Mouse (Mus musculus) hindbrain, embryonic 15.5 days (tissue): Measurements from ENCODE around the gene Garem2. TPM values are rescaled to one million over a fixed set of nuclear protein-coding genes. Genes with fewer than 3 reads are reported as not detected.

Experiments
- ATAC-seq: fragments of 200-750 bp; cut with Nextera tagmentation; 2 replicates; pipeline ENCODE4 v1.8.0; 2017; ENCODE audit warnings: low read depth, moderate number of reproducible peaks, moderate TSS enrichment; ENCODE audit not compliant: low FRiP score
- H3K27ac ChIP-seq: fragments of 300-500 bp; sonication (generic); replicated peaks from 2 replicates; pipeline ENCODE4 v1.5.1; 2015; ENCODE audit warnings: mild to moderate bottlenecking, inconsistent platforms
- H3K27me3 ChIP-seq: fragments of 300-500 bp; sonication (generic); 2 replicates; pipeline ENCODE4 v1.6.1; 2015; ENCODE audit warnings: control low read depth, inconsistent platforms
- H3K36me3 ChIP-seq: fragments of 300-500 bp; sonication (generic); 2 replicates; pipeline ENCODE4 v1.6.1; 2015; ENCODE audit warnings: control low read depth, inconsistent platforms
- H3K4me1 ChIP-seq: fragments of 300-500 bp; sonication (generic); replicated peaks from 2 replicates; pipeline ENCODE4 v1.6.1; 2015; ENCODE audit warnings: control low read depth, inconsistent platforms
- H3K4me2 ChIP-seq: fragments of 300-500 bp; sonication (generic); 2 replicates; pipeline ENCODE4 v1.6.1; 2015; ENCODE audit warnings: moderate library complexity, mild to moderate bottlenecking, inconsistent platforms
- H3K4me3 ChIP-seq: fragments of 300-500 bp; sonication (generic); 2 replicates; pipeline ENCODE4 v1.5.1; 2015; ENCODE audit warnings: mild to moderate bottlenecking, inconsistent platforms
- H3K9ac ChIP-seq: fragments of 300-500 bp; sonication (generic); 2 replicates; pipeline ENCODE4 v1.6.1; 2015; ENCODE audit warnings: inconsistent platforms
- H3K9me3 ChIP-seq: fragments of 300-500 bp; sonication (generic); 2 replicates; pipeline ENCODE4 v1.6.1; 2016; ENCODE audit warnings: control low read depth, inconsistent platforms
- WGBS: fragments of 180-500 bp; shearing (Covaris S2); methylation state at CpG from one replicate; pipeline ENCODE4 v1.1.7; 2015; 5-methylcytosine and 5-hydroxymethylcytosine counted together
- polyA plus RNA-seq: library from polyadenylated mRNA; unstranded; fragments of >200 nt; fragmentation: Nextera tagmentation; extraction: Ambion mirVana; gene quantifications from 2 replicates; pipeline ENCODE4 v1.2.1, GENCODE M21; 2015

Gene Garem2
- polyA plus RNA-seq, 1 experiment from 2014 or later, result 13.7 TPM

DNA sequence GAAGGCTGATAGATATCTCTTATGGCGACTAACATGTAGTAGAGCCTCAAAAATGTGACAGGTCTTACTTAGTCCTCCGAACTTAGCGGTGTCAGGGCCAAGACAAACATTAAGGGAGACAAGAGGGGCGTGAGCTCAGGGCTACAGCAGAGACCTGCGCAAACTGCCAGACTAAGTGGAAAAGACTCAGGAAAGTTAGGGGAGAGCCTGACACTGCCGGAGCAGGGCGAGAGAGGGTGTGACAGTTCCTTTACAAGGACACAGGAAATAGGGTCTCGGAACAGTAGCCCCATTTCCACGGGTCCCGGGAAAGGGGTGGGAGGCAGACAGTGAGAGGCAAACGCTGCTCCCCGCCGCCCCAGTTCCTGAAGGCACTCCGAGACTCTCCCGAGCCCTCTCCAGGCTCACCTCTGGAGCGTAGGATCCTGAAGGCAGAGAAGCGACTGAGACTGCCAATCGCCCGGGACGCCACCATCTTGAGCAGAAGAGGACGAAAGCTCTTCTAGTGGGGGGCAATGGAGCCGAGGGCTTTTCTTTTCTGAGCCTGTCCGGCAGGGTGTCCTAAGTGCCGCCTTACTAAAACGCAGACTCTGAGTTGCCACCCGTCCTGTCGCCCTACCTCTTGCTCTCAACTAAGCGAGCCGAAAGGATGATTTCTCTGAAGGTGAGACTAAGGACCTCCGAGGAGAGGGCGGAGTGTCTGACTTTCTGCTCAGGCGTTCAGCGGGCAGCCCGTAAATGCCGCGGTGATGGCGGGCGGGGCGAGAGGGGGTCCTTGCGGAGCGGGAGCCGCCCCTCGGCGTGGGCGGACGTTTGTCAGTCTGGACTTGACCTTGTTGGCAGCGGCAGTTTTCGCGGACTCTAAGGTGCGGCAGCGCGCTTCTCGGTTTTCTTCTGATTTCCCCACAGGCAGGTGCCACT is 49.8 kb downstream of the Garem2 start, which contains the start of the genes Hadha and Hadhb:
Gene Hadha (minus strand): TSS at position 689 of the 921 bp plus-strand sequence.
Gene Hadhb (plus strand): TSS at position 775 of the 921 bp plus-strand sequence.
- under 1% methylated on average over 53 of the region's 53 CpGs for WGBS
- H3K4me1 ChIP-seq, result peaks cover 30% of the 10 kb centered on the region
- no peaks in the 10 kb centered on the region for H3K27me3 ChIP-seq
- peak; percentile 91 for ATAC-seq
- H3K9ac ChIP-seq, result peak within 1 kb of the TSS; percentile 92
- peak within 1 kb of the TSS; percentile 93 for H3K4me3 ChIP-seq
- H3K4me2 ChIP-seq, result peak within 1 kb of the TSS; percentile 77
- peak within 1 kb of the TSS; percentile 93 for H3K27ac ChIP-seq
- H3K9me3 ChIP-seq, result no peaks in the 10 kb centered on the region
- no peaks in the 10 kb centered on the region for H3K36me3 ChIP-seq

DNA sequence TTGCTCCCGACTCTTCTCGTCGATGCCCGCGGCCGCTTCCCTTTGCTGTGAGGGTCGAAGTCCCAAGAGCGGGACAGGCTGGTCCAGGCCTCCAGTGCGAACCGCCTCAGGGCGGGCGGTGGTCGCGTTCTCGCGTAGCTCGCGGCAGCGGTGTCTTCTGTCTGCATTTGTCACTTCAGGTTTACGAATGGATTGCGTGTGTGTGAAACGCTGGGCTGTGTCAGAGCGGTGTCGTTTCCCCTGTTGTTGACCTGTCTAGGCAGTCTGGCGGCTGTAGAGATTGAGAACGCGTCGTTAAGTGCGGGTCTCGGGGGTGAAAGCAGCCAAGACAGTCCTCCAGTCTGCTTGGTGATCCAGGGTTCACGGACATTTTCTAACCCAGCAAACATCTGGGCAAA is 50.4 kb downstream of the Garem2 start:
- Histone ChIP-seq H3K4me1 (peaks cover 30% of the 10 kb centered on the region), H3K9ac (peak overlapping the region; percentile 92), H3K27me3 (no peaks in the 10 kb centered on the region), H3K4me3 (peak overlapping the region; percentile 93), H3K4me2 (peak overlapping the region; percentile 77), H3K9me3 (no peaks in the 10 kb centered on the region), H3K36me3 (no peaks in the 10 kb centered on the region), H3K27ac (peak overlapping the region; percentile 93)
- peak; percentile 73 for ATAC-seq
- under 1% methylated on average over 31 of the region's 31 CpGs for WGBS

DNA sequence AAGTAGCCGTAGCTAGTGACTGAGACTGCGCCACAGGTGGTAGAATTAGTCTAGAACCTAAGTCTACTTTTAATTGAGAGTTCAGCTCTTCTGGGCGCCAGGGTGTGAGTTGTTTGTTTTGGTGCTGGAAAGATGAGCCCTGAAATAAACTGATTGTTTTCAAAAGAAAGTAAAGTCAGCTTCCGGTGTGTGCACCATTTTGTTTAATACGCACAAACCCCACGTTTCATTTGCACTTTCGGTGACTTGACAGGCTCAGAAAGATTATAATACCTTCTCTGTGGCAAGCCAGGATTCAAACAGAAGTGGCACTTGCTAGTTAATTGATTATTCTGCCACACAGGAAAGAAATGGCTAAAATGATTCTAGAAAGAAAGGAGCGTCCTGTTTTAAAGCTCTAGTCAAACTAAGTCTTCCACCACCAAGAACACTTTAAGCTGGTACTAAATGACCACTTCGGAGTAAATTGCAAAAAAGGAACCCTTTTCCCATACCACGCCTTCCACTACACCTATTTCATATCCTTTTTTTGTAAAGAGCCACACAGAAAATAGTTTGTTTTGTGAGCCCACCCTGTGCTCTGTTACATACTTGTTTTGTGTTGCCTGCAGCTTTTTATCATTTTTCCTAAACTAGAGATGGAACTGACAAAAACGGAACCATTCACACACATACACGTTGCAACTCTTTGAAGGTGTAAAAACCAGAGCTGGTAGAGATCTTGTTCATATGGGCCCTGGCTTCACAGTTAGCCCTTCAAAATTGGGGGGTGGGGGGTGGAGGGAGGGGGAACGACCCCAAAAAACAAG is 51.1 kb downstream of the Garem2 start:
- Histone ChIP-seq H3K4me1 (peaks cover 30% of the 10 kb centered on the region), H3K4me2 (peak overlapping the region; percentile 77), H3K27ac (peak overlapping the region; percentile 93), H3K4me3 (peak overlapping the region; percentile 93), H3K9ac (peak overlapping the region; percentile 92), H3K36me3 (no peaks in the 10 kb centered on the region), H3K27me3 (no peaks in the 10 kb centered on the region), H3K9me3 (no peaks in the 10 kb centered on the region)
- ATAC-seq, result no peak
- 40% methylated on average over 13 of the region's 13 CpGs for WGBS

DNA sequence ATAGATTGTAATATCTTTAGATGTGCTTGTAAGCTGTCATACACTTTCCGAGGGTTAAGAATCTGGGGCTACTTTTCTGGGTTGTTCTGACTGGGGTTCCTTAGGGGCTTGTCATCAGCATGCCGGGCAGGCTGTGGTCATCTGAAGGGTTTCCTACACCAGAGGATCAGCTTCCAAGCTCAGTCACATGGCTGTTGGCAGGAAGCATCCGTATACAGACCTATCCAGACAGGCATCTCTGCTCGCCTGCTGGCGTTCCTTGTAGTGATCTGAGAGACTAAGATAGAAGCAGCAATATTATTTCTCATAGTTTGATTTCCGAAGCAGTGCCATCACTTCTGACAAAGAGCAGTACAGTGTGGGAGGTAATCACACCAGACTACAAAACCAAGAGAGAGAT is 54.6 kb downstream of the Garem2 start:
- WGBS, result 88% methylated on average over 6 of the region's 6 CpGs
- no peak for ATAC-seq

DNA sequence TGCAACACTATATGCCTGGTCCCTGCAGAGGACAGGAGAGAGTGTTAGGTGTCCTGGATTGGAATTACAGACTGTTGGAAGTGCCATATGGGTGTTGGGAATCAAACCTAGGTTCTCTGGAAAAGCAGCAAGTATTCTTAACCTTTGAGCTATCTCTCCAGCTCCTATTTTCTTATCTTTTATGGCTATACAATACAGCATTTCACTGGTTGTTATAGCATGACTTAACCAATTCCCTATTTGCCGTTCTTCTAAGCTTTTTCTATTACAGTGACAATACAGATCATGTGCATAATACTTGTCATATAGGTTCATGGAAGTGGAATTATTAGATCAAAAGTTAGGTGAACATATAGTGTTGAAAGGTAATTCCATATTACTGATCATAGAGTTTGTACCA is 56.9 kb downstream of the Garem2 start:
- no peaks in the 10 kb centered on the region for H3K9me3 ChIP-seq
- 83% methylated on average over 1 of the region's 1 CpGs for WGBS
- no peak overlapping the region for H3K9ac ChIP-seq
- ATAC-seq, result no peak
- H3K4me1 ChIP-seq, result peaks cover 2% of the 10 kb centered on the region; the same call in 1 of the 2 replicates
- no peak overlapping the region for H3K27ac ChIP-seq
- H3K27me3 ChIP-seq, result no peaks in the 10 kb centered on the region
- no peak overlapping the region for H3K4me3 ChIP-seq
- H3K36me3 ChIP-seq, result peaks cover 9% of the 10 kb centered on the region
- H3K4me2 ChIP-seq, result no peak overlapping the region

More for the DNA sequence above, 54.6 kb downstream of the Garem2 start:
- no peaks in the 10 kb centered on the region for H3K27me3 ChIP-seq
- no peaks in the 10 kb centered on the region for H3K36me3 ChIP-seq
- H3K4me2 ChIP-seq, result no peak overlapping the region
- no peak overlapping the region for H3K9ac ChIP-seq
- no peak overlapping the region for H3K27ac ChIP-seq
- peaks cover 11% of the 10 kb centered on the region for H3K4me1 ChIP-seq
- H3K4me3 ChIP-seq, result no peak overlapping the region
- H3K9me3 ChIP-seq, result no peaks in the 10 kb centered on the region

DNA sequence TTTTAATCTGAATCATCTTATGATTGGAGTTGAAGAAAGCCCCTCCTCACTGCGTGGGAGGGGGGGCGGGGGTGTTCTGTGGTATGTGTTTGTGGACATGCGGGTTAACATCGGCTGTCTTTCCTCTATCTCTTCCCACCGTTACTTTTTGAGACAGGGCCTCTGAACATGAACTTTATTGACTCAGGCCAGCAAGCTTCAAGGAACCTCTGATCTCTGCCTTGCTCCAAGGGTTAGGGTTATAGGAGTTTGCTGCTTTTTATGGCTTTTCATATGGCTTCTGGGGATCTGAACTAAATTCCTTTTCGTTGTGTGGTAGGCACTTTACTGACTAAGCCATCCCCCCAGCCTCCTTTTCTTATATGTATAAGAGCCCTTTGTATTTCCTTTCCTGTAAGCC is 57.4 kb downstream of the Garem2 start:
- Histone ChIP-seq H3K36me3 (peaks cover 10% of the 10 kb centered on the region), H3K4me1 (no peaks in the 10 kb centered on the region), H3K4me2 (no peak overlapping the region), H3K9me3 (no peaks in the 10 kb centered on the region), H3K27ac (no peak overlapping the region), H3K9ac (no peak overlapping the region), H3K4me3 (no peak overlapping the region), H3K27me3 (no peaks in the 10 kb centered on the region)
- ATAC-seq, result no peak
- 84% methylated on average over 6 of the region's 6 CpGs for WGBS

DNA sequence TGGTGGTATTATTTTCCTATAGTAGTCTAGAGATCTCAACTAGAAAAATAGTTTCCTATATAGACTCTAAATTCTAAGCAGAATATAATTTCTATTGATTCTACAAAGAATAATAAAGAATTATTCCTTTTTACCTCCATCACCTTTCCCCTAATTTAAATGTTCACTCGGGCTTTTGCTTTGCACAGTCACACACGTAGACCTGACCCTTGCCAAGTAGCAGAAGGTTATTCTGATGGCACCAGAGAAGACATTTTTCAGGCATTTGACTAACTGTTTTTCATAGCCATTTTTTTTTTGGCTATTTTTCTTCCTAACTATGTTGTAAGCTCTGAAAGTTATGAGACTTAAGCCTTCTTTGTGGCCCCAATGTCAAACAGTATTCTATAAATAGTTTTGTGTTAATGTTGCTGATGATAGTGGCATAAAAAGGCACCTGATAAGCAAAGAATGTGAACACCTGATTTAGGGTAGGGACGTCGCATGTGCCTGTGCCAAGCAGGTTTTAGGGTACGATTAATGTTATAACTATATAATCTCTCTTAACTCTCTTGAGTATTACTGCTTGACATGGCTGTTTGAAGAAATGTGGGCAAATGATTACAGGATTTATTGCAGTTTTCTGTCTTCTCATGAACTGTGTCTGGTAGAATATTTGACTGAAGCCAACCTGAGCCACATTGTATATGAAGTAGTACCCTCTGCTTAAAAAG is 60.4 kb downstream of the Garem2 start:
- no peaks in the 10 kb centered on the region for H3K9me3 ChIP-seq
- 96% methylated on average over 5 of the region's 5 CpGs for WGBS
- H3K27ac ChIP-seq, result no peak overlapping the region
- H3K4me3 ChIP-seq, result no peak overlapping the region
- H3K27me3 ChIP-seq, result no peaks in the 10 kb centered on the region
- H3K36me3 ChIP-seq, result peaks cover 35% of the 10 kb centered on the region
- H3K9ac ChIP-seq, result no peak overlapping the region
- no peak for ATAC-seq
- no peaks in the 10 kb centered on the region for H3K4me1 ChIP-seq
- H3K4me2 ChIP-seq, result no peak overlapping the region

Other genes with a start within 250 kb of the Garem2 start
- gene Il6, start 92.0 kb upstream of the Garem2 start, polyA plus RNA-seq, result not detected in 2 replicates
- gene Tyms, start 31.5 kb upstream of the Garem2 start, polyA plus RNA-seq, result 52.5 and 59.1 TPM in 2 replicates
- 3.2 and 5.3 TPM in 2 replicates for gene 3110082J24Rik, start 925 bp downstream of the Garem2 start, polyA plus RNA-seq
- 68.9 and 75.8 TPM in 2 replicates for gene Hadha, start 50.0 kb downstream of the Garem2 start, polyA plus RNA-seq
- gene Hadhb, start 50.1 kb downstream of the Garem2 start, polyA plus RNA-seq, result 56.5 and 63.8 TPM in 2 replicates
- gene Adgrf3, start 100.6 kb downstream of the Garem2 start, polyA plus RNA-seq, result not detected in 2 replicates
- gene Selenoi, start 127.4 kb downstream of the Garem2 start, polyA plus RNA-seq, result 24.8 and 25.0 TPM in 2 replicates
- gene Drc1, start 176.2 kb downstream of the Garem2 start, polyA plus RNA-seq, result 5.9 and 6.0 TPM in 2 replicates